Mouse (Mus musculus) lung, adult 2 months (tissue): ENCODE results near the gene Tmem60.

ENCODE experiments used
- CTCF ChIP-seq: fragments of 200-500 bp; IDR thresholded peaks from 2 replicates; pipeline ENCODE4 v1.5.1; 2011; ENCODE audit warnings: mild to moderate bottlenecking, low read length, control low read depth; ENCODE audit not compliant: insufficient read depth
- POLR2A ChIP-seq: fragments of 200-500 bp; IDR thresholded peaks from 2 replicates; pipeline ENCODE4 v1.6.1; 2011; ENCODE audit warnings: low read depth, mild to moderate bottlenecking, control low read depth, low read length, borderline replicate concordance; ENCODE audit errors: extremely low read depth

- no peak for TF ChIP-seq CTCF
- no peak for TF ChIP-seq POLR2A
Observed at GRCm38 (mm10) chr5:20931300-20931699, 49.3 kb downstream of the Tmem60 start.
